Mouse (Mus musculus) hindbrain, embryonic 14.5 days (tissue): ENCODE results near the gene Fcf1. TPM values are rescaled to one million over a fixed set of nuclear protein-coding genes. Genes with fewer than 3 reads are reported as not detected.

Experiments used
- ATAC-seq: fragments of 200-750 bp; cut with Nextera tagmentation; 2 replicates; pipeline ENCODE4 v1.8.0; 2017; ENCODE audit warnings: moderate number of reproducible peaks, mild to moderate bottlenecking, moderate TSS enrichment, moderate library complexity; ENCODE audit not compliant: low FRiP score
- DNase-seq: peaks from one replicate; pipeline ENCODE4 v3.0.0-alpha.2; 2015; ENCODE audit warnings: low spot score
- H3K27ac ChIP-seq: fragments of 300-500 bp; sonication (generic); 2 replicates; pipeline ENCODE4 v1.5.1; 2014; ENCODE audit warnings: mild to moderate bottlenecking, moderate library complexity
- H3K27me3 ChIP-seq: fragments of 300-500 bp; sonication (generic); 2 replicates; pipeline ENCODE4 v1.6.1; 2014; ENCODE audit warnings: mild to moderate bottlenecking, low read length, mixed read lengths; ENCODE audit not compliant: control insufficient read depth, insufficient read depth
- H3K36me3 ChIP-seq: fragments of 300-500 bp; sonication (generic); replicated peaks from 2 replicates; pipeline ENCODE4 v1.6.1; 2014; ENCODE audit not compliant: control insufficient read depth, insufficient read depth
- H3K4me1 ChIP-seq: fragments of 300-500 bp; sonication (generic); replicated peaks from 2 replicates; pipeline ENCODE4 v1.6.1; 2014; ENCODE audit warnings: antibody characterized with exemption, low read length, mixed read lengths; ENCODE audit not compliant: control insufficient read depth, insufficient read depth
- H3K4me2 ChIP-seq: fragments of 300-500 bp; sonication (generic); replicated peaks from 2 replicates; pipeline ENCODE4 v1.6.1; 2014; ENCODE audit warnings: mild to moderate bottlenecking, moderate library complexity
- H3K4me3 ChIP-seq: fragments of 300-500 bp; sonication (generic); replicated peaks from 2 replicates; pipeline ENCODE4 v1.5.1; 2014; ENCODE audit warnings: mild to moderate bottlenecking, low read length
- H3K9ac ChIP-seq: fragments of 300-500 bp; sonication (generic); 2 replicates; pipeline ENCODE4 v1.6.1; 2014
- H3K9me3 ChIP-seq: fragments of 300-500 bp; sonication (generic); 2 replicates; pipeline ENCODE4 v1.6.1; 2016; ENCODE audit warnings: low read length; ENCODE audit not compliant: control insufficient read depth
- WGBS: fragments of 180-500 bp; shearing (Covaris S2); extraction: QIAGEN DNeasy Blood & Tissue Kit; methylation state at CpG from one replicate; pipeline ENCODE4 v1.1.7; 2014; 5-methylcytosine and 5-hydroxymethylcytosine counted together
- polyA plus RNA-seq: library from polyadenylated mRNA; unstranded; fragments of >200 nt; fragmentation: Nextera tagmentation; extraction: Ambion mirVana; gene quantifications from 2 replicates; pipeline ENCODE4 v1.2.1, GENCODE M21; 2014

Gene Fcf1
- polyA plus RNA-seq, 1 experiment from 2014 or later: 85.9 TPM

GRCm38 (mm10) chr12:85032710-85033109 lies 62.0 kb downstream of the Fcf1 start:
- WGBS: 99% methylated on average over 2 of the region's 2 CpGs
- no peak for DNase-seq

More at GRCm38 (mm10) chr12:85032710-85033109, 62.0 kb downstream of the Fcf1 start:
- H3K9me3 ChIP-seq: 0 out of 2 replicates have a peak, but pooled peaks cover 7% of the 10 kb centered on the region
- ATAC-seq: no peak
- H3K4me2 ChIP-seq: no peak overlapping the region
- no peaks in the 10 kb centered on the region for H3K27me3 ChIP-seq
- no peak overlapping the region for H3K27ac ChIP-seq
- H3K9ac ChIP-seq: no peak overlapping the region
- peaks cover 30% of the 10 kb centered on the region for H3K36me3 ChIP-seq
- H3K4me1 ChIP-seq: no peaks in the 10 kb centered on the region
- H3K4me3 ChIP-seq: no peak overlapping the region

Other genes starting within 250 kb of the Fcf1 start
- 51.6 and 54.3 TPM in 2 replicates for gene Npc2, start 197.7 kb upstream of the Fcf1 start, polyA plus RNA-seq
- 127 and 132 TPM in 2 replicates for gene Isca2, start 197.6 kb upstream of the Fcf1 start, polyA plus RNA-seq
- gene Ltbp2, start 94.4 kb upstream of the Fcf1 start, polyA plus RNA-seq: 0.07 and 0.14 TPM in 2 replicates
- 41.0 and 45.0 TPM in 2 replicates for gene Arel1, start within 50 bp of the Fcf1 start, polyA plus RNA-seq
- 40.1 and 45.0 TPM in 2 replicates for gene Ylpm1, start 25.4 kb downstream of the Fcf1 start, polyA plus RNA-seq
- gene Prox2, start 139.9 kb downstream of the Fcf1 start, polyA plus RNA-seq: 1.9 TPM in 2 replicates
- 101 and 114 TPM in 2 replicates for gene Dlst, start 139.9 kb downstream of the Fcf1 start, polyA plus RNA-seq
- 22.9 and 24.1 TPM in 2 replicates for gene Rps6kl1, start 180.4 kb downstream of the Fcf1 start, polyA plus RNA-seq
- gene Pgf, start 206.9 kb downstream of the Fcf1 start, polyA plus RNA-seq: 7.9 and 8.3 TPM in 2 replicates
- 68.6 and 77.6 TPM in 2 replicates for gene Eif2b2, start 248.6 kb downstream of the Fcf1 start, polyA plus RNA-seq